Mouse (Mus musculus) embryonic fibroblast, embryonic 13.5 days (primary cell): ENCODE measurements around the gene Fli1.

Experiments
- CTCF ChIP-seq: IDR thresholded peaks from 2 replicates; pipeline ENCODE4 v1.5.1; 2011; ENCODE audit warnings: mild to moderate bottlenecking, control low read depth, low read length, moderate library complexity, borderline replicate concordance; ENCODE audit not compliant: insufficient read depth
- POLR2A ChIP-seq: IDR thresholded peaks from 2 replicates; pipeline ENCODE4 v1.6.1; 2011; ENCODE audit warnings: low read depth, mild to moderate bottlenecking, control low read depth, low read length, moderate library complexity

GRCm38 (mm10) chr9:32411507-32411906, 131.2 kb downstream of the Fli1 start:
- TF ChIP-seq CTCF (no peak), POLR2A (no peak)
